Mouse (Mus musculus): ENCODE measurements around the gene Olfr1337. TPM values are rescaled to one million over a fixed set of nuclear protein-coding genes. Genes with fewer than 3 reads are reported as not detected.
"Not testable (repeated sequence)": the region's sequence is repeated elsewhere in the genome, so short reads cannot be mapped to it uniquely, and the experiment has no call there.

The Olfr1337 gene
- not detected for total RNA-seq (2021)
- long read RNA-seq, experiment 1 = 0 reads
- long read RNA-seq, experiment 2 = 0 reads

GRCm38 (mm10) chr4:118782486-118782885 lies at the start of gene Olfr1337:
Gene Olfr1337, minus strand, starts transcription at chr4:118782586.
- DNase-seq (ENCODE audit: low spot score in 2 of 2) = no peak

DNA sequence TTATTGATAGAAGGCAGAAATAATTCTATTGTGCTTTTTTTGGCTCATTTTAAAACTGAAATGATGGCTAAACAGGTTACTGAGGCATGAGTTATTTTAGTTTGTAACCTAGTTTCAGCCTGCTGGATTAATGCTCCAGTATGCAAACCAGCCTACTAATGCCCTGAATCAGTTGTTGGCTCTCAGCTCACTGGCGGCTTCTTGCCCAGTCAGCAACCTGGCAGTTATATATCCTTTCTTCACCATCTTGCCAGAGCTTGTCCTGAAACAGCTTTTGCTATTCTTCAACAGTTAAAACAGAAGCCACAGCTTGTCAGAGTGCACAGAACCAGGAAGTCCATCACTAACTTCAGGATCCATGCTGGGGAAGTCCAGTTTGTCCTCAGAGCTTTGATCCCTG lies 36.5 kb upstream of the Olfr1337 start:
- DNase-seq (ENCODE audit: low spot score in 2 of 2) = no peak

DNA sequence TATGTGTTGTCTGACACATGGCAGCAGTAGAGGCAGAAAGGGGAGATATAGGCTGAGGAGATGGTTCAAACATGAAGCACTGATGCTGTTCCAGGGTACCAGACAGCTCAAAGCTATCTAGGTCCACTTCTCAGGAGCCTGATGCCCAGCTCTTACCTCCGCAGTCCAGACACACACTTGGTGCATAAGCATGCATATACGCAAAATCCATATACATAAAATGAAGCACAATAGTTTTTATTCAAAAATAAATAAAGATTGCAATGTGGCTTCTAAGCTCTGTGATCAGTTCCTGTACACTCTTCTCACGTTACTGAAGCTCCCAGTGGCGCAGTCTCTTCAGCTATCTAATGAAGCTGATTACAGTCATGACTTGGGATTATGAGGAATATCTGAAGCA lies 27.5 kb upstream of the Olfr1337 start, which contains the start of gene Olfr1335:
Gene Olfr1335, minus strand, starts transcription at position 101 of the 400 bp plus-strand sequence.
- no peak for DNase-seq (ENCODE audit: low spot score in 2 of 2)

DNA sequence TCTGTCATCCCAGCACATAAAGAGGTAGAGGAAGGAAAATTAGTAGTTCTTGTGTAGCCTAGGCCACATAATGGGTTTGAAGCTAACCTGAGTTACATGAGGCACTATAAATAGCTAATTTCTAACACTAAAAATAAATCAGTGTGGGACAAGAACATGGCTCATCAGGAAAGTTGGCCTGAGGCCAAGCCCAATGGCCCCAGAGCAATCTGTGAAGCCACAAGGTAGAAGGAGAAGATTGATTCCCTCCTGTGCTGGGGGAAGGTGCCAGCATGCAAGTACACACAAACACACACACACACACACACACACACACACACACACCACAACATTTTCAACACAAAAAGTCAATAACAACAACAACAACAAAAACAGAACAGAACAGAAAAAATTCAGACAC lies 10.4 kb upstream of the Olfr1337 start:
- DNase-seq (ENCODE audit: low spot score in 2 of 2) = not testable (repeated sequence)

DNA sequence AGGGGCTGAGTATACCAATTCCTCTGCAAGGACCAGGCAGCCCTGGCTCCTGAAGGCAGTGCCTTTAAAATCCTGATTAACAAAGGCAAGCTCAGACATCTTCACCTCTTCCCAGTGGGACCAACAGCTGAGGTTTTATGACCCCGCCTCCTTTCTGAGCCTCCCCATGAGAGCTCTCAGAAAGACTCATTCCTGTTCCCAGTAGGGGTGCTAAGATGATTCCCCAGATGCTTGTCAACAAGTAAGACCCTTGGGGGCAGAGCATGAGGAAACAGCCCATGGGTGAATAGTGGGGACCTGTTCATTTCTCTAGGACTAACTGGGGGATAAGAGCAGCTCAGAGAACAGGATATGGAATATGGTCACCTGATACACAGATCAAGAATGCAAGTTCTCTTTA lies 23.7 kb downstream of the Olfr1337 start, which contains the start of gene Olfr1338:
Gene Olfr1338, minus strand, starts transcription at position 101 of the 400 bp plus-strand sequence.
- DNase-seq (ENCODE audit: low spot score in 2 of 2) = no peak

GRCm38 (mm10) chr4:118741881-118742280 lies 40.5 kb downstream of the Olfr1337 start:
- DNase-seq (ENCODE audit: low spot score in 2 of 2) = no peak

GRCm38 (mm10) chr4:118740988-118741698 lies 41.2 kb downstream of the Olfr1337 start:
- DNase-seq (ENCODE audit: low spot score in 2 of 2) = no peak

DNA sequence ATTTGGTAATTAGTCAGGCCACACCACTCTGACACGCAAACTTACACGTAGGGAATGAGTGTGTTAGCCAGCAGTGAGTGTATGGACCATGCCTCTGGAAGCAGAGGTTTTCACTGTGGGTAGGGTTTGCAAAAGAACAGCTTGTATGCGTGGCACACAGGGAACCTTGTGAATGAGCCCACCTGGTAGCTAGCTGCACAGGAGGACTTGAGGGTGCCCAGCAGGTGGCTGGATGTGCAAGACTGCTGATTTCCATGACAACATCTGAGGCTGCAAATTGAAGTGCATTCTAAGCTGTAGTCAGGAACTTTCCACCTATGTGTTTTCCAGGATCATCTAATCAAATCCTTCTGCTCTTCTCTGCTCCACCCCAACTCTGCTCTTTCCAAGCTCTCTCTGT lies 42.8 kb downstream of the Olfr1337 start:
- DNase-seq (ENCODE audit: low spot score in 2 of 2) = no peak

- no peak for DNase-seq (ENCODE audit: low spot score in 2 of 2)
Observed at GRCm38 (mm10) chr4:118731875-118732274, 50.5 kb downstream of the Olfr1337 start, which contains the start of gene Olfr1339. Gene Olfr1339, plus strand, starts transcription at chr4:118732175.

Other genes with a start within 250 kb of the Olfr1337 start
- gene Tmem125, start 238.5 kb downstream of the Olfr1337 start, total RNA-seq (2021) = under 1 TPM in 1 of 2 experiments, not detected in 1; 0.67 TPM
- not detected for gene Cfap57, start 161.8 kb downstream of the Olfr1337 start, total RNA-seq (2021)
- 10 to 100 TPM; 55.1 to 56.9 TPM for gene Ebna1bp2, start 161.8 kb downstream of the Olfr1337 start, total RNA-seq (2021)
- gene Olfr62, start 123.6 kb downstream of the Olfr1337 start, total RNA-seq (2021) = not detected
- gene Olfr1342, start 89.8 kb downstream of the Olfr1337 start, total RNA-seq (2021) = not detected
- not detected for gene Olfr1341, start 79.1 kb downstream of the Olfr1337 start, total RNA-seq (2021)
- not detected for gene Olfr1340, start 62.4 kb downstream of the Olfr1337 start, total RNA-seq (2021)
- not detected for gene Olfr1339, start 50.4 kb downstream of the Olfr1337 start, total RNA-seq (2021)
- gene Olfr1338, start 23.8 kb downstream of the Olfr1337 start, total RNA-seq (2021) = not detected
- not detected for gene Olfr1335, start 27.4 kb upstream of the Olfr1337 start, total RNA-seq (2021)
- gene Olfr1333, start 53.7 kb upstream of the Olfr1337 start, total RNA-seq (2021) = not detected
- not detected for gene Olfr1331, start 82.1 kb upstream of the Olfr1337 start, total RNA-seq (2021)
- not detected for gene Olfr1330, start 106.0 kb upstream of the Olfr1337 start, total RNA-seq (2021)
- not detected for gene Olfr1329, start 134.9 kb upstream of the Olfr1337 start, total RNA-seq (2021)
- not detected for gene Olfr1328, start 156.0 kb upstream of the Olfr1337 start, total RNA-seq (2021)
- not detected for gene Lao1, start 179.0 kb upstream of the Olfr1337 start, total RNA-seq (2021)